Mouse (Mus musculus) adrenal gland, postnatal 10 days (tissue): ENCODE measurements at regions not wholly inside any gene's neighbourhood (a gene's known extent, or its start where the extent isn't known, plus 50 kb on each side); places are given as distances from the start of the nearest gene placed in this dataset.

Experiments
- DNase-seq: peaks from one replicate; pipeline ENCODE4 v3.0.0; 2021; ENCODE audit warnings: mixed read lengths

DNA sequence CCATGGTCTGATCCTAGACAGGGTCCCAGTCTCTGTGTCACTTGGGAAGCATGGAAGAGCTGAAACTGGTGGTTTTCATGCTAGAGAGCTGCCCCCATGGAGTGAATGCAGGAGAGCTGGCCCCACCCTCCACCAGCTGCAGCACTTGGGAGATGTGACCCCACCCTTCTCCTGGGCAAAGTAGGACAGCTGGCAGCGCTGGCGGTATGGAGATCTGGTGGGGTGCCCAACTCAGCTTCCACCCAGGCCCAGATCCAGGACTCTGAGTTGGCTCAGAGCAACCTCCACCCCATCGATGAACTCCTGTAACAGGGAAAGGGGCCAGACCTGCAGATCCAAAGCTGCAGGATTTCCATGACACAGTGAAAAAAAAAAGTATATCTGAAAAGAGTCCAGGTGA is 115.3 kb upstream of the Flrt2 start:
- no peak for DNase-seq

GRCm38 (mm10) chr12:95589011-95589410 is 103.0 kb upstream of the Flrt2 start:
- no peak for DNase-seq

DNA sequence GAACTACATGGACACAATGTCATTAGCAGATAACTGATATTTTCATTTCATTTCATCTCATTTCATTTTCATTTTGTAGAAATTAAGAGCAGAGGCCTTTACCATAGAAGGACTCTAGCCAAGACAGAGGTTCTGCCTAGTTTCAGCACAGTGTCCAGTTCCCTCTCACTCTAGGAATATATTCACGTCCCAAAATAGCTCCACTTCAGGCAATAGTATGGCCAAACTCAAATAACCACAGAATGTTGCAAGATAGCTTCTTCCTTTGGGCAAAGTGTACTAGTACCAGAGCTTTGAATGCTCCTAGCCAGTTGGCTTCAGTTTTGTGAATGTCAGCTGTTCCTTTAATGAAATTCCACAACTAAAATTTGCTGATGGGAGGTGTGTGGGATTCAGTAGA is 72.7 kb upstream of the Flrt2 start:
- DNase-seq = no peak

- DNase-seq = peak; percentile 62
These were observed 61.0 kb upstream of the Flrt2 start for GRCm38 (mm10) chr12:95631029-95631428.

GRCm38 (mm10) chr12:95636647-95637046 is 55.4 kb upstream of the Flrt2 start:
- no peak for DNase-seq

DNA sequence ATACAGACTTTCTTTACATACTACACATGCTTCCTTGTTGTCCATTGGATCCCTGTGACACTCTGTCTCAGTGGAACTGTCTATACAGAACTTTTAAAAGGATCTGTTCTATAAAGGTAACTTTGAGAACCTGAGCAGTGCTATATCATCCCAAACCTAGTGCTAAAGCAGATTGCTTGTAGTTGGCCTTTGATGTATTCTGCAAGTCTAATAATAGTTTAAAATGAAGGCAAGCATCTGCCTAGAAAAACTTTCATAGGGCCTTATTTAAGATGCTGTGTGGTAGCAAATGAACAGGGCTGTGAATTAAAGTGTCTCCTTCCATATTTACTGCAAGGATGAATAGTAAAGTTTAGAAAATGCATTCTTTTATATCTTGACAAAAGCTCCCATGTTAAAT is 52.1 kb upstream of the Flrt2 start:
- no peak for DNase-seq

GRCm38 (mm10) chr12:95641628-95642027 is 50.4 kb upstream of the Flrt2 start:
- DNase-seq = no peak
